Mouse (Mus musculus) ES-Bruce4 (cell line): ENCODE data around the gene Dock9. TPM values are rescaled to one million over a fixed set of nuclear protein-coding genes. Genes with fewer than 3 reads are reported as not detected.

ENCODE experiments used
- H3K27ac ChIP-seq: 2 replicates; pipeline ENCODE4 v1.5.1; 2012; ENCODE audit warnings: low read length, inconsistent platforms; ENCODE audit not compliant: insufficient read depth
- H3K27me3 ChIP-seq: 2 replicates; pipeline ENCODE4 v1.6.1; 2012; ENCODE audit warnings: mild to moderate bottlenecking, low read length, inconsistent platforms; ENCODE audit not compliant: control insufficient read depth, poor library complexity, insufficient read depth, severe bottlenecking
- H3K36me3 ChIP-seq: 2 replicates; pipeline ENCODE4 v1.6.1; 2012; ENCODE audit warnings: inconsistent platforms, mild to moderate bottlenecking, low read length, moderate library complexity; ENCODE audit not compliant: control insufficient read depth, poor library complexity, insufficient read depth, severe bottlenecking
- H3K4me1 ChIP-seq: one replicate; pipeline ENCODE4 v1.8.1; 2011; ENCODE audit warnings: low read length; ENCODE audit not compliant: control insufficient read depth, insufficient read depth
- H3K4me3 ChIP-seq: 2 replicates; pipeline ENCODE4 v1.5.1; 2011; ENCODE audit warnings: low read depth, mild to moderate bottlenecking, low read length
- H3K9ac ChIP-seq: 2 replicates; pipeline ENCODE4 v1.6.1; 2012; ENCODE audit warnings: low read depth, mild to moderate bottlenecking, inconsistent platforms; ENCODE audit not compliant: poor library complexity, severe bottlenecking
- H3K9me3 ChIP-seq: replicated peaks from 2 replicates; pipeline ENCODE4 v1.6.1; 2012; ENCODE audit warnings: mild to moderate bottlenecking, low read length, inconsistent platforms; ENCODE audit not compliant: control insufficient read depth, poor library complexity, insufficient read depth, severe bottlenecking
- CTCF ChIP-seq: IDR thresholded peaks from one replicate; pipeline ENCODE4 v1.8.1; 2011; ENCODE audit warnings: low read depth, low read length
- EP300 ChIP-seq: IDR thresholded peaks from 2 replicates; pipeline ENCODE4 v1.6.1; 2011; ENCODE audit warnings: low read depth, low read length; ENCODE audit not compliant: insufficient read depth
- POLR2A ChIP-seq: IDR thresholded peaks from one replicate; pipeline ENCODE4 v1.8.1; 2011; ENCODE audit warnings: low read length; ENCODE audit not compliant: insufficient read depth
- polyA plus RNA-seq: library from polyadenylated mRNA; stranded (reverse); fragments of >200 nt; gene quantifications from 2 replicates; pipeline ENCODE4 v1.2.4, GENCODE M21; 2011; ENCODE audit warnings: low read depth; ENCODE audit not compliant: missing spikeins, insufficient read depth, insufficient read length

Gene Dock9
- polyA plus RNA-seq, 1 experiment = 21.0 TPM

- H3K9me3 ChIP-seq = no peaks in the 10 kb centered on the region
- no peaks in the 10 kb centered on the region for H3K27me3 ChIP-seq
- H3K4me1 ChIP-seq = no peaks in the 10 kb centered on the region
- H3K27ac ChIP-seq = no peak overlapping the region
- no peak overlapping the region for H3K4me3 ChIP-seq
- no peak for TF ChIP-seq EP300
- no peak for TF ChIP-seq CTCF
- no peak for TF ChIP-seq POLR2A
- no peak overlapping the region for H3K9ac ChIP-seq
- no peaks in the 10 kb centered on the region for H3K36me3 ChIP-seq
Observed at GRCm38 (mm10) chr14:121710130-121710529, 87.5 kb downstream of the Dock9 start.

GRCm38 (mm10) chr14:121708244-121708643 lies 89.4 kb downstream of the Dock9 start:
- Histone ChIP-seq H3K9ac (no peak overlapping the region), H3K27ac (no peak overlapping the region), H3K9me3 (no peaks in the 10 kb centered on the region), H3K36me3 (no peaks in the 10 kb centered on the region), H3K4me3 (no peak overlapping the region), H3K4me1 (no peaks in the 10 kb centered on the region), H3K27me3 (no peaks in the 10 kb centered on the region)
- TF ChIP-seq POLR2A = no peak
- no peak for TF ChIP-seq EP300
- no peak for TF ChIP-seq CTCF

GRCm38 (mm10) chr14:121706482-121706901 lies 91.1 kb downstream of the Dock9 start:
- Histone ChIP-seq H3K27ac (no peak overlapping the region), H3K4me1 (no peaks in the 10 kb centered on the region)

GRCm38 (mm10) chr14:121705644-121706043 lies 92.0 kb downstream of the Dock9 start:
- Histone ChIP-seq H3K4me1 (no peaks in the 10 kb centered on the region), H3K36me3 (no peaks in the 10 kb centered on the region), H3K27me3 (no peaks in the 10 kb centered on the region), H3K9ac (no peak overlapping the region), H3K9me3 (no peaks in the 10 kb centered on the region), H3K4me3 (no peak overlapping the region), H3K27ac (no peak overlapping the region)
- TF ChIP-seq POLR2A (no peak), CTCF (no peak), EP300 (no peak)

More at GRCm38 (mm10) chr14:121706482-121706901, 91.1 kb downstream of the Dock9 start:
- Histone ChIP-seq H3K9ac (no peak overlapping the region), H3K4me3 (no peak overlapping the region), H3K27me3 (no peaks in the 10 kb centered on the region), H3K36me3 (no peaks in the 10 kb centered on the region), H3K9me3 (no peaks in the 10 kb centered on the region)
- TF ChIP-seq CTCF (no peak), EP300 (no peak), POLR2A (no peak)

- H3K9ac ChIP-seq = no peak overlapping the region
- H3K9me3 ChIP-seq = no peaks in the 10 kb centered on the region
- H3K36me3 ChIP-seq = no peaks in the 10 kb centered on the region
- H3K4me3 ChIP-seq = no peak overlapping the region
- no peaks in the 10 kb centered on the region for H3K4me1 ChIP-seq
- no peak for TF ChIP-seq EP300
- no peak for TF ChIP-seq POLR2A
- TF ChIP-seq CTCF = no peak
- H3K27ac ChIP-seq = no peak overlapping the region
- no peaks in the 10 kb centered on the region for H3K27me3 ChIP-seq
Observed at GRCm38 (mm10) chr14:121702534-121702933, 95.1 kb downstream of the Dock9 start.

- Histone ChIP-seq H3K4me1 (no peaks in the 10 kb centered on the region), H3K27me3 (no peaks in the 10 kb centered on the region), H3K36me3 (no peaks in the 10 kb centered on the region), H3K27ac (no peak overlapping the region), H3K9me3 (no peaks in the 10 kb centered on the region), H3K4me3 (no peak overlapping the region), H3K9ac (no peak overlapping the region)
- TF ChIP-seq CTCF = no peak
- no peak for TF ChIP-seq POLR2A
- TF ChIP-seq EP300 = no peak
Observed at GRCm38 (mm10) chr14:121700013-121700412, 97.6 kb downstream of the Dock9 start.
